Mouse (Mus musculus) midbrain, embryonic 16.5 days (tissue): ENCODE results near the gene Gabarap. TPM values are rescaled to one million over a fixed set of nuclear protein-coding genes. Genes with fewer than 3 reads are reported as not detected.
A peak's percentile ranks its signal among the peaks of the same experiment; 100 is the strongest.

Experiments used
- ATAC-seq: fragments of 200-750 bp; cut with Nextera tagmentation; 2 replicates; pipeline ENCODE4 v1.8.0; 2017; ENCODE audit warnings: moderate TSS enrichment
- H3K27ac ChIP-seq: fragments of 300-500 bp; sonication (generic); 2 replicates; pipeline ENCODE4 v1.5.1; 2014; ENCODE audit warnings: mild to moderate bottlenecking, low read length, mixed read lengths
- H3K27me3 ChIP-seq: fragments of 300-500 bp; sonication (generic); 2 replicates; pipeline ENCODE4 v1.6.1; 2014; ENCODE audit warnings: low read depth, low read length, mixed read lengths; ENCODE audit not compliant: control insufficient read depth, insufficient read depth
- H3K36me3 ChIP-seq: fragments of 300-500 bp; sonication (generic); 2 replicates; pipeline ENCODE4 v1.6.1; 2014; ENCODE audit warnings: mild to moderate bottlenecking, low read length, moderate library complexity, mixed read lengths; ENCODE audit not compliant: control insufficient read depth, insufficient read depth
- H3K4me1 ChIP-seq: fragments of 300-500 bp; sonication (generic); 2 replicates; pipeline ENCODE4 v1.6.1; 2014; ENCODE audit warnings: mild to moderate bottlenecking, low read length, mixed read lengths; ENCODE audit not compliant: control insufficient read depth, insufficient read depth
- H3K4me2 ChIP-seq: fragments of 300-500 bp; sonication (generic); 2 replicates; pipeline ENCODE4 v1.6.1; 2014; ENCODE audit warnings: mild to moderate bottlenecking, low read length, mixed read lengths
- H3K4me3 ChIP-seq: fragments of 300-500 bp; sonication (generic); 2 replicates; pipeline ENCODE4 v1.5.1; 2014; ENCODE audit warnings: low read depth, mild to moderate bottlenecking, low read length, moderate library complexity, mixed read lengths
- H3K9ac ChIP-seq: fragments of 300-500 bp; sonication (generic); 2 replicates; pipeline ENCODE4 v1.6.1; 2014; ENCODE audit warnings: low read depth, low read length, mixed read lengths
- H3K9me3 ChIP-seq: fragments of 300-500 bp; sonication (generic); replicated peaks from 2 replicates; pipeline ENCODE4 v1.6.1; 2014; ENCODE audit warnings: mild to moderate bottlenecking, low read length, mixed read lengths; ENCODE audit not compliant: control insufficient read depth, poor library complexity, severe bottlenecking
- WGBS: fragments of 180-500 bp; shearing (Covaris S2); extraction: QIAGEN DNeasy Blood & Tissue Kit; methylation state at CpG from one replicate; pipeline ENCODE4 v1.1.7; 2014; 5-methylcytosine and 5-hydroxymethylcytosine counted together
- polyA plus RNA-seq: library from polyadenylated mRNA; unstranded; fragments of >200 nt; fragmentation: Nextera tagmentation; extraction: Ambion mirVana; gene quantifications from 2 replicates; pipeline ENCODE4 v1.2.1, GENCODE M21; 2015

Gene Gabarap
- polyA plus RNA-seq, 1 experiment from 2014 or later: 527 TPM

GRCm38 (mm10) chr11:69966006-69966859 is 24.7 kb upstream of the Gabarap start:
- Histone ChIP-seq H3K4me2 (peak overlapping the region; percentile 43), H3K9ac (peak overlapping the region; percentile 36)

GRCm38 (mm10) chr11:69966860-69967517 is 24.0 kb upstream of the Gabarap start:
- Histone ChIP-seq H3K4me2 (peak overlapping the region; percentile 43), H3K27me3 (peaks cover 51% of the 10 kb centered on the region), H3K27ac (no peak overlapping the region), H3K36me3 (peaks cover 14% of the 10 kb centered on the region), H3K4me1 (peaks cover 6% of the 10 kb centered on the region; the same call in 1 of the 2 replicates), H3K9me3 (no peaks in the 10 kb centered on the region), H3K9ac (peak overlapping the region; percentile 36), H3K4me3 (peak overlapping the region; percentile 23; the same call in 1 of the 2 replicates)
- ATAC-seq: no peak
- WGBS: 40% methylated on average over 17 of the region's 17 CpGs

More at GRCm38 (mm10) chr11:69966006-69966859, 24.7 kb upstream of the Gabarap start:
- Histone ChIP-seq H3K4me1 (peaks cover 6% of the 10 kb centered on the region; the same call in 1 of the 2 replicates), H3K4me3 (peak overlapping the region; percentile 23), H3K27me3 (peaks cover 57% of the 10 kb centered on the region), H3K27ac (no peak overlapping the region), H3K36me3 (peaks cover 13% of the 10 kb centered on the region), H3K9me3 (no peaks in the 10 kb centered on the region)
- 2% methylated on average over 56 of the region's 59 CpGs for WGBS
- peak; percentile 32; the same call in 1 of the 2 replicates for ATAC-seq

- Histone ChIP-seq H3K27me3 (peaks cover 38% of the 10 kb centered on the region), H3K27ac (no peak overlapping the region), H3K9ac (no peak overlapping the region), H3K36me3 (peaks cover 20% of the 10 kb centered on the region), H3K4me1 (peaks cover 6% of the 10 kb centered on the region; the same call in 1 of the 2 replicates), H3K4me2 (no peak overlapping the region), H3K4me3 (no peak overlapping the region), H3K9me3 (no peaks in the 10 kb centered on the region)
- 92% methylated on average over 4 of the region's 4 CpGs for WGBS
- ATAC-seq: no peak
Measured at GRCm38 (mm10) chr11:69968793-69969192, 22.1 kb upstream of the Gabarap start.

GRCm38 (mm10) chr11:69970222-69970621 is 20.7 kb upstream of the Gabarap start:
- ATAC-seq: no peak
- Histone ChIP-seq H3K27ac (no peak overlapping the region), H3K4me1 (peaks cover 6% of the 10 kb centered on the region; the same call in 1 of the 2 replicates), H3K9ac (no peak overlapping the region), H3K4me3 (no peak overlapping the region), H3K27me3 (peaks cover 26% of the 10 kb centered on the region), H3K4me2 (no peak overlapping the region), H3K9me3 (no peaks in the 10 kb centered on the region), H3K36me3 (peaks cover 26% of the 10 kb centered on the region)
- 94% methylated on average over 6 of the region's 6 CpGs for WGBS

- no peak overlapping the region for H3K27ac ChIP-seq
- no peaks in the 10 kb centered on the region for H3K9me3 ChIP-seq
- H3K36me3 ChIP-seq: peaks cover 27% of the 10 kb centered on the region
- no peak overlapping the region for H3K4me2 ChIP-seq
- 95% methylated on average over 3 of the region's 3 CpGs for WGBS
- no peak overlapping the region for H3K9ac ChIP-seq
- H3K4me3 ChIP-seq: no peak overlapping the region
- peaks cover 3% of the 10 kb centered on the region; the same call in 1 of the 2 replicates for H3K4me1 ChIP-seq
- ATAC-seq: no peak
- H3K27me3 ChIP-seq: peaks cover 23% of the 10 kb centered on the region
Measured at GRCm38 (mm10) chr11:69970775-69971174, 20.2 kb upstream of the Gabarap start.

GRCm38 (mm10) chr11:69974907-69975306 is 16.0 kb upstream of the Gabarap start:
- H3K9me3 ChIP-seq: no peaks in the 10 kb centered on the region
- no peak overlapping the region for H3K4me3 ChIP-seq
- H3K27ac ChIP-seq: no peak overlapping the region
- H3K27me3 ChIP-seq: no peaks in the 10 kb centered on the region
- peaks cover 20% of the 10 kb centered on the region for H3K36me3 ChIP-seq
- WGBS: 95% methylated on average over 2 of the region's 2 CpGs
- no peak overlapping the region for H3K9ac ChIP-seq
- no peak overlapping the region for H3K4me2 ChIP-seq
- H3K4me1 ChIP-seq: peaks cover 10% of the 10 kb centered on the region
- ATAC-seq: no peak

- Histone ChIP-seq H3K27ac (no peak overlapping the region), H3K4me2 (no peak overlapping the region), H3K9me3 (no peaks in the 10 kb centered on the region), H3K27me3 (no peaks in the 10 kb centered on the region), H3K4me3 (no peak overlapping the region), H3K36me3 (peaks cover 20% of the 10 kb centered on the region), H3K9ac (no peak overlapping the region), H3K4me1 (peaks cover 10% of the 10 kb centered on the region)
- 92% methylated on average over 4 of the region's 4 CpGs for WGBS
- no peak for ATAC-seq
Measured at GRCm38 (mm10) chr11:69976271-69976670, 14.7 kb upstream of the Gabarap start.

GRCm38 (mm10) chr11:69979827-69980195 is 11.1 kb upstream of the Gabarap start:
- 4% methylated on average over 16 of the region's 16 CpGs for WGBS
- no peaks in the 10 kb centered on the region for H3K27me3 ChIP-seq
- no peak for ATAC-seq

More at GRCm38 (mm10) chr11:69979827-69980195, 11.1 kb upstream of the Gabarap start:
- Histone ChIP-seq H3K9ac (peak overlapping the region; percentile 99), H3K36me3 (peaks cover 14% of the 10 kb centered on the region), H3K27ac (peak overlapping the region; percentile 98), H3K4me2 (peak overlapping the region; percentile 92), H3K4me3 (peak overlapping the region; percentile 98), H3K9me3 (no peaks in the 10 kb centered on the region), H3K4me1 (peaks cover 26% of the 10 kb centered on the region)
